Mouse (Mus musculus) layer of hippocampus, adult 9-10 months (tissue): ENCODE results near the gene Smagp.

ENCODE experiments used
- DNase-seq: peaks from one replicate; pipeline ENCODE4 v3.0.0; 2022; ENCODE audit warnings: low spot score

The Smagp gene

DNA sequence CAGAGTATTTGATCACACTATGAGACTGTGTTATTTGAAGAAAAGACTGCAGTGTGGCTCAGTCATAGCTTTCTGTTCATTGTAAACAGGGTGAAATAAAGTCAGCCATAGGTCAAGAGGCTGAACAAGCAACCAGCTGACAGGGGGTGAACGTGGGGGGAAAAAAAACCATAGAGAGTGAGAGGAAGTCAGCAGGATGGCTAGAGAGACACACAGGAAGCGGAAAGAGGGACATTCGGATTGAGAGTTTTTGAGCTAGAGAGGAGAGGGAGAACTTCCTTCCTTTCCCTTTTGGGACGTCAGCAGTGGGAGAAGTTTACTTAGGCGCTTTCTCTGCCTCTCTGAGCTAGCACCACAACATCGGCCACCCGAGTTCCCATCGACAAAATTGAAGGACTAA, 46.3 kb downstream of the Smagp start:
- no peak for DNase-seq

DNA sequence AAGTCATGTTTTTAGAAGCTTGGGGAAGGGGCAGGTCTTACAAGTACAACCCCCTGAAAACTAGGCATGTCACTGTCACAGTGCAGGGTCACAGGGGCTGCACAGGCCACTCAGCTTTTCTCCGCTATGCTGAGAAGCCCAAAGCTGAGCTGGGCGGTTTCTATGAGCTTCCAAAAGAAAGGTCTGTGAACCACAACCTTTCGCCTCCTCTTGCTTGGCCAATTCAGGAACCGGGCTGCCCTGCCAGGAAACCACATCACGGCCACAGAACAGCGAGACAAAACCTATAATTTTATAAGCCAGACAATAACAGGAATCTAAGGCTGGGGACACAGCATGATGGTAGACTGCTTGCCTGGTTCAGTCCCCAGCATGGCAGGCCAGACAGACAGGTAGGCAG, 48.4 kb downstream of the Smagp start:
- no peak for DNase-seq

DNA sequence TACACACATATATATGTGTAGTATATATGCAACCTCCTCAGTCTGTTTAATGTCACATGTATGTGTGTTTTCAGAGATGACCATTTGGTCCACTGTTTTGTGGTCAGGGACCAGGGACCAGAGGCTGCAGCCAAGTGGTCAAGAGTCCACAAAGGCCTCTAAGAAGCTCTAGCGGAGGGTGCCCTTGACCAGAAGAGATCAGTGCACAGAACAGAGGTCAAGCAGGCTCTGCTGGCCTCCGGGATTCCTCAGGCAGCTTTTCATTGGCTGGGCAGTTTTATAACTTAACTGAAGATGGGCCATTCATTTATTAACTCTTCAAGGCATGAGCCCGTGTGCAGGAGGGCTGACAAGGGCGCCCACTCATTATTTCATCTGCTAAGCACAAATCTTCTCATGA, 49.6 kb downstream of the Smagp start:
- no peak for DNase-seq

DNA sequence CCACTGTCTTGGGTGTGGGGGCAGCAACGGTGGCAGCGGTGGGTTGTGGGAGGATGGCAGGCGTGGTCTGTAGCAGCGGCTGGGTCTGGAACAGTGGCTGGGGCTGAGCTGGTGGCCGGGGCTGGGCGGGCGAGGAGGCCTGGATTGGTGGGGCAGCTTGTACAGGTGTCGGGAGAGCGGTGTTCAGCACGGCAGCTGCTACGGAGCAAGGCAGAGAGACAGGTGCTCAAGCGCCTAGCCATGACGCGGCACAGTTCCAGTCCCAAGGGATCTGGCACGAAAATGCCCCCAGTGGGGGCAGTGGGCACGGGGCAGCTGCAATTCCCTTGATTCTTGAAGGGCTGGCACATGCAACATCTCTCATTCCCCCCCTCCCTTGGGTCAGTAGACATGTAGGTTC, 50.8 kb downstream of the Smagp start:
- no peak for DNase-seq

DNA sequence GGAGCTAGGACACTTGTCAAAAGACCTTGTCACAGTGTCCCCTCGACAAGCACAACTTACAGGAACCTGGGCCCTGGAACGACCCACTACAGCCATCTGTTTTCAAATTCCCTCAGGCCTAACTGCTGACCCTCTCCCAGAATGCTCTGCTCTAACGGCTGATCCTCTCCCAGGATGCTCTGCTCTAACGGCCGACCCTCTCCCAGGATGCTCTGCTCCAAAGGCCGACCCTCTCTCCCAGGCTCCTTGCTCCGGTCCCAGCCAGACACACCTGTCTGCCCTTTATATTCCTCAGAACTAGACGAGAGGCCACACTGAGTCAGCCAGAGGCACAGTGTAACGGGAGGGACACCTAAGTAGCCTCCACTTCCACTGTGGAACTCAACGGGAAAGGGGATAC, 56.6 kb downstream of the Smagp start:
- DNase-seq, result no peak

DNA sequence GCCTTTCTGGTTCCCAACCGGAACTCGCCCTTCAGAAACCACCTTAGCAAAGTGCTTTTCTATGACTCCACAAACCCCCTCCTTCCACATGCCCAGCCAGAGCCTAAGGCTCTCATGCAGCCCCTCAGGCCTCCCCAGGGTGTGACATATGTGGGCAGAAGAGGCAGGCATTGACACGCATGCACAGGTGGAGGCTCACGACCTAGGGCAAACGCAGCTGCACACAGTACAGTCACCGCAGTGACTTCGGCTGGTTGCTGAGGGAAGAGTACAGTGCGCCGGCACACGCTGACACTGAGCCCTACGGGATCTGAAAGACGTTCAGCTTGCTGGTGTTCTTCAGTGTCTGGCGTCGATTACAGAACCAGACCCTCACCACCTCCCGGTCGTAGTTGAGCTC, 58.8 kb downstream of the Smagp start:
- no peak for DNase-seq

DNA sequence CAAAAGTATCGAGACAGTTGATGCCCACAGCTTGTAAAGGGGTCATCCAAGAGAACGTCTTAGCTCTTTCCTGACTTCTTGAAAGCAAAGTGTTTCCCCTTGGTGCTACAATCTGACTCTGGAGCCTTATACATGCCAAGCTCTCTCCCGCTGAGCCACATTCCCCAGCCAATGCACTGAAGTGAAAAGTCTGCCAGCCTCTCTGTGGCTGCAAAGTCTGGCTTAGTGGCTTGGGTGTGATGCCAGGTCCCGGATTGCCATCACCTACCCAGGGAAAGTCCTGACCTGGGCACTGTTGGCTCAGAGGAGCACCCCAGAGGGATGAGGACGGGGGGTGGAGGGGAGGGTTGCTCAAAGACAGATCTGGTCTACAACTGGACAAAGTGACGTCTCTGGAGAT, 59.9 kb downstream of the Smagp start:
- DNase-seq, result no peak

DNA sequence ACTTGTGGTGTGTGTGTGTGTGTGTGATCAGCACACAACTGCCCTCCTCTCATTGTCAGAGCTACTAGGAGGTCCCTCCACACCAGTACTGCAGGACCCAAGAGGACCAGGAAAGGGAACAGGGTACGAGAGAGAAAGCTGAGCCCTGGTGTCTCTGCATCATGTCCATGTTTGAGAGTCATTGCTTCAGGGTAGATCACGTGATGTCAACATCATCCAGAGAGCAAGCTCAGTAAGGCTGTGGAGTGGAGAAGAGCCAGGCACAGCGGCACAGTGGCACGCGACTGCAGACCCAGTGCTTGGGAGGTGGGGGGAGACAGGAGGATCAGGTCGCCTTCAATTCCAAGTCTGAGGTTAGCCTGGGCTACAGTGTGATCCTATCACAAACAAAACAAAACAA, 60.3 kb downstream of the Smagp start:
- DNase-seq, result no peak

DNA sequence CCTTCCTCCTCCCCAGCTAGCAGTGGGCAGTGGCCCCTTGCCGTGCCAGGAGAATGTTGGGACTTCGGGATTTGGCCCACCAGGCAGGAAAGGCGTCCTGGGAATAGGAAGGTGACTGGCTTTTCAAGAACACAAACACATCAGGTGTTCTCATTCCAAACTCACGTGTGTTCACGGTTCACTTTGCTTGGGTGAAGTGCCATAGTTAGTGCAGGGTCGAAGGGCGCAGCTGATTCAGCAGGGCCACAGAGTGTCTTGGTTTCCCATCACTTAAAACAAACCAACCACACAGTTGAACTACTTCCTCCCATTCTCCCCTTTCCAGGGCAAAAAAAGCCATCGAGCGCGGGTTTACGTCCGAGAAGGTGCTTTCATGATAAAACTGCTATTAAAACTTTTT, 61.4 kb downstream of the Smagp start:
- no peak for DNase-seq

DNA sequence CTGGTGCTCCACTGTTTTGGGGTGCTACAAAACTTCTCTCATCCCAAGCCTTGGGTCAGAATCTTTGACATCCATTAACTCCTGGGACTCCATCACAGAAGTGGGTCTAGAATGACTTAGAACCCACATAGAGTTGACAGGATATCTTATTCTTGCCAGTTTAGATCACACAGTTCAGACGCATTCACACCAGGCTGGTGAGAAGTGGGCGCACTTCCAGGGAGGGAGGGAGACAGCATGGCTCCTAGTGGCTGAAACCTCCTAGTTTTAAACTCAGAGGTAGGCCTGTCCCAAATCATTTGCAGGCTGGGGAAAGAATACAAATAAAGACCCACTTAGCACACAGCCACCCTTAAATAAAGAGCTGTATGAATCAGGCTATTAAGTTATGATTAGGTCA, 62.4 kb downstream of the Smagp start:
- no peak for DNase-seq

DNA sequence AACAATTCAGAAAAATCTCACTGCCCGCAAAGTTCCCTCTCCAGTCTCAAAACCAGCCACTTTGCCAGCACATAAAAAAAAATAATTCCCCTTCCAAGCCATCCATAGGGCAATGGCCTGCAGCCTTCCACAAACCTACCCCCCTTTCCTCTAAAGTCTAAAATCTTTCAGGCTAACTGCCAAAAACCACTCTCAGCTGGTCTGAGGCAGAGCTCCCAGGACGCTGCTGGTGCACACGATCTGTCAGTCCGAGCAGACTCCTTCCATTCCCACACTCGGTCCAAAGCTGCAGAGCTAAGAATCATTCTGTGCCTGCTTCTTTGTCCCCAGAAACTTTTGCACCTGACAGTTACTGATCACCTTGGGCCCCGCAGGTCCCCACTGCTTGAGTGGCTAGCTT, 62.8 kb downstream of the Smagp start:
- no peak for DNase-seq
